Mouse (Mus musculus) ES-E14 (cell line): ENCODE results near the gene Uqcc1.

Experiments used
- ZC3H11A ChIP-seq: IDR thresholded peaks from 2 replicates; pipeline ENCODE4 v1.6.1; 2012; ENCODE audit warnings: low read depth, mild to moderate bottlenecking, inconsistent platforms, low read length, borderline replicate concordance
- ZNF384 ChIP-seq: IDR thresholded peaks from 2 replicates; pipeline ENCODE4 v1.6.1; 2012; ENCODE audit warnings: low read depth, low read length, inconsistent platforms

DNA sequence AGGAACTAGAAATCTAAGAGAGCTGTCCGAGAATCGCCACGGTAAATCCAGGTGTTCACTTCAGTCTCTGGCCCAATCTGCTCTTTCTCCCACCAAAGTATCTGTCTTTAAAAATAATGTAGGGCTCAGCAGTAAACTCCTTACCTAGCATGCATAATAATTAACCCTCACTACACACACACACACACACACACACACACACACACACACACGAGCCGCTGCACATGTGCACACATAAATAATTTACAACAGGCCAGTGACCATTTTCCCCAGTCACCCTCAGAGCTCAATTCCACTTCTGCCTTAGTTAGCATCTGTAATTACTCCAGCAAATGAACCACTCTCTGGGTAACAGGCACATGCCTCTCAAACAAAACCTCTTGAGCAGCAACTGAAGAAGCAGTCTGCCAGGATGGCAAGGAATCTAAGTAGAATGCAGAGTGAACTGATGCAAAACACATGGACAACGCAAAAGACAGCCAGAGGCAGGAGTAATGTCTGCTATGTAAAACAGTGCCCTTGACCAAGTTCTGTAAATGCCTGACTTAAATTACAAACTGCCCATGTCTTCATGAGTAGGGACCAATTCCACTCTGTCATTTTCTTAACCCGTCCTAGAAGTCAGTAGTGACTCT lies 1.3 kb downstream of the Uqcc1 start:
- no peak for TF ChIP-seq ZNF384
- no peak for TF ChIP-seq ZC3H11A
